Mouse (Mus musculus): Measurements from ENCODE around the gene Camk1.

DNA sequence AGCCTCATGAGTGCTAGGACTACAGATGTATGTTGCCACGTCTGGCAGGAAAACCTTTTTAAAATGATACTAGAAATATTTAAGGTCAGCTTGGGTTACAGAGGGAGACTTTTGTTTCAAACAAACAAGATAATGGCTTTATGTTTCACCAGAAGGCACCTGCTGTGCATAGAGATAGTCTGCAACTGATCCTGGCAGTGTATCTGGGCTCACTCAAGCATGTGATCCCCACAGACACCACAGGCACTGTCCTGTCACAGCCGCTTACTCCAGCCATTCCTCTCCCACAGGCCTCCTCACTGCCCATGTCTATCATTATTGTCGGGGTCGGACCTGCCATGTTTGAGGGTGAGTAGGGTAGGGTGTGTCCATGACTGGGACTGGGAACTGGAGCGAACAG lies 42.4 kb downstream of the Camk1 start:
- TF ChIP-seq POLR2A (IDR thresholded peaks at IDR 0.05; ENCODE audit: borderline replicate concordance, extremely low read depth, insufficient read depth, insufficient read length, poor library complexity, severe bottlenecking) (no peak), CTCF (IDR thresholded peaks at IDR 0.05; ENCODE audit: borderline replicate concordance, extremely low read depth, insufficient read depth, insufficient read length) (no peak)
